Mouse (Mus musculus): Measurements from ENCODE around the gene Slc3a2. TPM values are rescaled to one million over a fixed set of nuclear protein-coding genes. Genes with fewer than 3 reads are reported as not detected.
"Not testable (repeated sequence)": the region's sequence is repeated elsewhere in the genome, so short reads cannot be mapped to it uniquely, and the experiment has no call there.

Slc3a2 gene
- polyA plus RNA-seq, 1 experiment from 2014 or later = 126 TPM

GRCm38 (mm10) chr19:8723574-8724346, 591 bp upstream of the Slc3a2 start:
- no peak for ATAC-seq (replicated peaks; ENCODE audit: low FRiP score, low TSS enrichment, low read depth)
- under 1% methylated on average over 20 of the region's 20 CpGs for WGBS
- no peak for DNase-seq (ENCODE audit: low spot score)

DNA sequence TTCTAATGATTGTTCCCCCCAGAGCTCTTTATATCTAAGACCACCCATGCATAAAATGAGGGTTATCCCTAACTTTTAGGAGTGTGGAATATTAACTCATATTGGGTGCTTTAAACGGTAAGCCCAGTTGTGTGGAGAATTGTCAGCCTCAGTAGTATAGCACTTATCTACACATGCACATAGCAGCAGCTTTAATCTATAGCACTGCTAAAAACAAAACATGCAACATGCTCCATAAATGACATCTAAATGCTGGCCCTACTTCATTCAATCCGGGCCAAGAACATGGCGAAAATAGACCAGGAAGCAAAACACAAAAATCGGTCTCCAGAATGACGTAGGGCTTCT, 636 bp downstream of the Slc3a2 start:
- DNase-seq (ENCODE audit: low spot score) (no peak), ATAC-seq (replicated peaks; ENCODE audit: low FRiP score, low TSS enrichment, low read depth) (no peak; the same call in 1 of the 2 replicates)
- Histone ChIP-seq H3K36me3 (ENCODE audit: control insufficient read depth, insufficient read depth, low read length) (peaks cover 29% of the 10 kb centered on the region), H3K27ac (ENCODE audit: low read depth) (peak overlapping the region; percentile 97), H3K27me3 (replicated peaks; ENCODE audit: control insufficient read depth, insufficient read depth, low read length) (no peaks in the 10 kb centered on the region), H3K9ac (ENCODE audit: low read length) (peak overlapping the region; percentile 81), H3K4me3 (ENCODE audit: low read depth, low read length) (peak overlapping the region; percentile 88), H3K4me1 (replicated peaks; ENCODE audit: control insufficient read depth, insufficient read depth, low read length) (peaks cover 29% of the 10 kb centered on the region), H3K9me3 (ENCODE audit: control insufficient read depth, low read length) (no peaks in the 10 kb centered on the region), H3K4me2 (ENCODE audit: low read length) (peak overlapping the region; percentile 84)
- WGBS = under 1% methylated on average over 5 of the region's 5 CpGs

More at GRCm38 (mm10) chr19:8723574-8724346, 591 bp upstream of the Slc3a2 start:
- Histone ChIP-seq H3K27ac (ENCODE audit: low read depth) (peak overlapping the region; percentile 90), H3K4me2 (ENCODE audit: low read length) (peak overlapping the region; percentile 76), H3K9me3 (ENCODE audit: control insufficient read depth, low read length) (no peaks in the 10 kb centered on the region), H3K27me3 (replicated peaks; ENCODE audit: control insufficient read depth, insufficient read depth, low read length) (no peaks in the 10 kb centered on the region), H3K4me1 (replicated peaks; ENCODE audit: control insufficient read depth, insufficient read depth, low read length) (peaks cover 29% of the 10 kb centered on the region), H3K9ac (ENCODE audit: low read length) (peak overlapping the region; percentile 99), H3K4me3 (ENCODE audit: low read depth, low read length) (peak overlapping the region; percentile 88), H3K36me3 (ENCODE audit: control insufficient read depth, insufficient read depth, low read length) (peaks cover 29% of the 10 kb centered on the region)

GRCm38 (mm10) chr19:8722021-8722420, 1.1 kb downstream of the Slc3a2 start:
- Histone ChIP-seq H3K4me1 (replicated peaks; ENCODE audit: control insufficient read depth, insufficient read depth, low read length) (peaks cover 29% of the 10 kb centered on the region), H3K4me3 (ENCODE audit: low read depth, low read length) (peak overlapping the region; percentile 88), H3K4me2 (ENCODE audit: low read length) (peak overlapping the region; percentile 84), H3K36me3 (ENCODE audit: control insufficient read depth, insufficient read depth, low read length) (peaks cover 29% of the 10 kb centered on the region), H3K9ac (ENCODE audit: low read length) (peak overlapping the region; percentile 81), H3K9me3 (ENCODE audit: control insufficient read depth, low read length) (no peaks in the 10 kb centered on the region), H3K27ac (ENCODE audit: low read depth) (peak overlapping the region; percentile 97), H3K27me3 (replicated peaks; ENCODE audit: control insufficient read depth, insufficient read depth, low read length) (no peaks in the 10 kb centered on the region)
- DNase-seq (ENCODE audit: low spot score) = no peak
- 59% methylated on average over 4 of the region's 4 CpGs for WGBS
- no peak for ATAC-seq (replicated peaks; ENCODE audit: low FRiP score, low TSS enrichment, low read depth)

DNA sequence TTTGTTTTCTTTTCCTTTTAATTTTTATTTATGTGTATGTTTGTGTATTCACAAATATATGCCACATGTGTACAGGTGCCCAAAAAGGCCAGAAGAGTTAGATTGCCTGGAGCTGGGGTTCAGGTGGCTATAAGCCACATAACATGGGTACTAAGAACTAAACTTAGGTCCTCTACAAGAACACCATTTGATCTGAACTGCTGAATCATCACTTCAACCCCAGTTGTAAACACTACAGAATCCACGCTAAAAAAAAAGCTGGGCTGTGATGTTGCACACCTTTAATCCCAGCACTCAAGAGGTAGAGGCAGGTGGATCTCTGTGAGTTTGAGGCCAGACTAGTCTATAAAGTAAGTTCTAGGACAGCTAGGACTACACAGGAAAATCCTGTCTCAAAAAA, 1.8 kb downstream of the Slc3a2 start:
- H3K9ac ChIP-seq (ENCODE audit: low read length) = no peak overlapping the region
- 73% methylated on average over 1 of the region's 1 CpGs for WGBS
- H3K36me3 ChIP-seq (ENCODE audit: control insufficient read depth, insufficient read depth, low read length) = peaks cover 24% of the 10 kb centered on the region
- no peaks in the 10 kb centered on the region for H3K27me3 ChIP-seq (replicated peaks; ENCODE audit: control insufficient read depth, insufficient read depth, low read length)
- H3K9me3 ChIP-seq (ENCODE audit: control insufficient read depth, low read length) = no peaks in the 10 kb centered on the region
- H3K27ac ChIP-seq (ENCODE audit: low read depth) = no peak overlapping the region
- H3K4me2 ChIP-seq (ENCODE audit: low read length) = peak overlapping the region; percentile 84; the same call in 1 of the 2 replicates
- DNase-seq (ENCODE audit: low spot score) (no peak), ATAC-seq (replicated peaks; ENCODE audit: low FRiP score, low TSS enrichment, low read depth) (no peak)
- peaks cover 29% of the 10 kb centered on the region for H3K4me1 ChIP-seq (replicated peaks; ENCODE audit: control insufficient read depth, insufficient read depth, low read length)
- no peak overlapping the region for H3K4me3 ChIP-seq (ENCODE audit: low read depth, low read length)

- H3K4me3 ChIP-seq (ENCODE audit: low read depth, low read length); H3K27me3 ChIP-seq (replicated peaks; ENCODE audit: control insufficient read depth, insufficient read depth, low read length); H3K9me3 ChIP-seq (ENCODE audit: control insufficient read depth, low read length); H3K4me2 ChIP-seq (ENCODE audit: low read length); H3K9ac ChIP-seq (ENCODE audit: low read length); DNase-seq (ENCODE audit: low spot score); H3K27ac ChIP-seq (ENCODE audit: low read depth); ATAC-seq (replicated peaks; ENCODE audit: low FRiP score, low TSS enrichment, low read depth); H3K36me3 ChIP-seq (ENCODE audit: control insufficient read depth, insufficient read depth, low read length): not testable (repeated sequence)
- H3K4me1 ChIP-seq (replicated peaks; ENCODE audit: control insufficient read depth, insufficient read depth, low read length) = peaks cover 20% of the 10 kb centered on the region
Measured at GRCm38 (mm10) chr19:8719037-8719436, 4.1 kb downstream of the Slc3a2 start.

GRCm38 (mm10) chr19:8718357-8718756, 4.8 kb downstream of the Slc3a2 start:
- Histone ChIP-seq H3K9ac (ENCODE audit: low read length) (no peak overlapping the region), H3K27ac (ENCODE audit: low read depth) (no peak overlapping the region), H3K4me3 (ENCODE audit: low read depth, low read length) (no peak overlapping the region), H3K4me2 (ENCODE audit: low read length) (no peak overlapping the region), H3K9me3 (ENCODE audit: control insufficient read depth, low read length) (no peaks in the 10 kb centered on the region), H3K27me3 (replicated peaks; ENCODE audit: control insufficient read depth, insufficient read depth, low read length) (no peaks in the 10 kb centered on the region), H3K36me3 (ENCODE audit: control insufficient read depth, insufficient read depth, low read length) (no peaks in the 10 kb centered on the region), H3K4me1 (replicated peaks; ENCODE audit: control insufficient read depth, insufficient read depth, low read length) (peaks cover 21% of the 10 kb centered on the region)
- peak; percentile 70 for DNase-seq (ENCODE audit: low spot score)
- ATAC-seq (replicated peaks; ENCODE audit: low FRiP score, low TSS enrichment, low read depth) = no peak
- 71% methylated on average over 3 of the region's 3 CpGs for WGBS

DNA sequence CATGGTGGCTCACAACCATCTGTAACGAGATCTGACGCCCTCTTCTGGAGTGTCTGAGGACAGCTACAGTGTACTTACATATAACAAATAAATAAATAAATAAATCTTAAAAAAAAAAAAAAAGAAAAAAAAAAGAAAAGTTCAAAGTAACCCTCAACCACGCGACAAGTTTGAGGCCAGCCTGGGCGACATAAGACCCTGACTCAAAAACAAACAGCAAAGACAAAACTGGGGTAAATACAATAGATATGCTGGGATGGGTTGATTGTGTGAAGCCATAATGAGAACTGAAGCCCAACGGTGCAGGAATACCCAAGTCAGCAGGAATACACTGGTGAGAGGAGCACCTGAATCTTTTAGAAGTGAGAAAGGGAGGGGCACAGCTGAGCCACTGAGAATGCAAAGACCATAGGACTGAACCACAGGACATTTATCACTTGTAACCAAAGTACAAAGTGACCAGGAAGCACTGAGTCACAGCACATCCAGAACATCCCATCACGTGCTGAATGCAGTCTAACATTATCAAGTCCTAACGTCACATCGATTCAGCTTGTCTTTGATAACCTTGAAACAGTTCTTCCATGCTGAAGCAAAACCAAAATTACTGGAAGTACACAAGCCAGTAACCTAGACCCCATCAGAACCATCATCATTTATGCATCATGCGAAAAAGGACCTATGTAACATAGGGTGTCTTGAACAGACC, 6.2 kb downstream of the Slc3a2 start:
- Histone ChIP-seq H3K9ac (ENCODE audit: low read length) (no peak overlapping the region), H3K27ac (ENCODE audit: low read depth) (no peak overlapping the region), H3K4me1 (replicated peaks; ENCODE audit: control insufficient read depth, insufficient read depth, low read length) (peaks cover 22% of the 10 kb centered on the region), H3K9me3 (ENCODE audit: control insufficient read depth, low read length) (no peaks in the 10 kb centered on the region), H3K36me3 (ENCODE audit: control insufficient read depth, insufficient read depth, low read length) (peaks cover 2% of the 10 kb centered on the region), H3K4me3 (ENCODE audit: low read depth, low read length) (no peak overlapping the region), H3K27me3 (replicated peaks; ENCODE audit: control insufficient read depth, insufficient read depth, low read length) (no peaks in the 10 kb centered on the region), H3K4me2 (ENCODE audit: low read length) (no peak overlapping the region)
- ATAC-seq (replicated peaks; ENCODE audit: low FRiP score, low TSS enrichment, low read depth) (no peak), DNase-seq (ENCODE audit: low spot score) (no peak)
- WGBS = 74% methylated on average over 8 of the region's 10 CpGs

DNA sequence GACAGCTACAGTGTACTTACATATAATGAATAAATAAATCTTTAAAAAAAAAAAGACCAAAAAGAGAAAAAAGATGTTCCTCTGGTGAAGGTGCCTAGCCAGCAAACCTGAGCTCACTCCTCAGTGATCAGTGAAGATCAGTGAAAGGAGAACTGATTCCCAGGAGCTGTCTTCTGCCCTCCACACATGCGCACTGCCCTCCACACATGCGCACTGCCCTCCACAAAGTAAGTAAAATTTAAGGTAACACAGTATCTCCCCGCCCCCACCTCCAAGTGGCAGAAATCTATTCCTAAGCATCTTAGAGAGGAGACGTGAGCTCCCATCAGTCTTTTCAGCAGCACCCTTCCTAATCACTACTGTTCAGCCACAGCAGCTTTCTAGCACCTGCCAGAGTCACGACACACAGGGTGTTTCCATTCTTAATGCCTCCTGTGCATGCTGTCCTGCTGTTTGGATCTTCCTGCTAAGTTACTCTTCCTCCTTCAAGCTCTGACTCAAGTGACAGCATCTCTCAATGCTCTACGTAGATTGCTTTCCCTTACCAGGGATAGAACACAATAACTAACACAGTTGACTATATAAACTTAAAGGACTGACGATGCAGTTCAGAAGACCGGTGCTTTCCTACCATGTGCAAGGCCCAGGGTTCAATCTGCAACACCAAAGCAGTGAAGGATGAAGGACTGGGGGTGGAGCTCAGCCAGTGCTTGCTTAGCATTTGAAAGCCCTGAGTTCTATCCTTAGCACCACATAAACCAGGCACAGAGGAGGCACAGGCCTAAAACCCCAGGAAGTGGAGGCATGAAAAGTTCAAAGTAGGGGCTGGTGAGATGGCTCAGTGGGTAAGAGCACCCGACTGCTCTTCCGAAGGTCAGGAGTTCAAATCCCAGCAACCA, 7.1 kb downstream of the Slc3a2 start:
- Histone ChIP-seq H3K4me1 (replicated peaks; ENCODE audit: control insufficient read depth, insufficient read depth, low read length) (peaks cover 23% of the 10 kb centered on the region), H3K27me3 (replicated peaks; ENCODE audit: control insufficient read depth, insufficient read depth, low read length) (no peaks in the 10 kb centered on the region), H3K36me3 (ENCODE audit: control insufficient read depth, insufficient read depth, low read length) (peaks cover 10% of the 10 kb centered on the region), H3K9ac (ENCODE audit: low read length) (no peak overlapping the region), H3K27ac (ENCODE audit: low read depth) (no peak overlapping the region), H3K4me3 (ENCODE audit: low read depth, low read length) (no peak overlapping the region), H3K4me2 (ENCODE audit: low read length) (no peak overlapping the region), H3K9me3 (ENCODE audit: control insufficient read depth, low read length) (no peaks in the 10 kb centered on the region)
- DNase-seq (ENCODE audit: low spot score) (no peak), ATAC-seq (replicated peaks; ENCODE audit: low FRiP score, low TSS enrichment, low read depth) (no peak)
- WGBS = 74% methylated on average over 10 of the region's 10 CpGs
